Mouse (Mus musculus) liver, embryonic 12.5 days (tissue): ENCODE measurements around the gene Pros1. TPM values are rescaled to one million over a fixed set of nuclear protein-coding genes. Genes with fewer than 3 reads are reported as not detected.

Experiments used
- ATAC-seq: fragments of 200-750 bp; cut with Nextera tagmentation; 2 replicates; pipeline ENCODE4 v1.8.0; 2017; ENCODE audit warnings: moderate number of reproducible peaks, mild to moderate bottlenecking, moderate library complexity
- H3K27ac ChIP-seq: fragments of 300-500 bp; sonication (generic); 2 replicates; pipeline ENCODE4 v1.5.1; 2016; ENCODE audit warnings: mild to moderate bottlenecking
- H3K27me3 ChIP-seq: fragments of 300-500 bp; sonication (generic); replicated peaks from 2 replicates; pipeline ENCODE4 v1.6.1; 2016; ENCODE audit warnings: mild to moderate bottlenecking, moderate library complexity
- H3K36me3 ChIP-seq: fragments of 300-500 bp; sonication (generic); 2 replicates; pipeline ENCODE4 v1.6.1; 2016; ENCODE audit warnings: mild to moderate bottlenecking, moderate library complexity
- H3K4me1 ChIP-seq: fragments of 300-500 bp; sonication (generic); 2 replicates; pipeline ENCODE4 v1.6.1; 2016
- H3K4me2 ChIP-seq: fragments of 300-500 bp; sonication (generic); 2 replicates; pipeline ENCODE4 v1.6.1; 2016; ENCODE audit warnings: mild to moderate bottlenecking, moderate library complexity
- H3K4me3 ChIP-seq: fragments of 300-500 bp; sonication (generic); 2 replicates; pipeline ENCODE4 v1.5.1; 2016; ENCODE audit warnings: mild to moderate bottlenecking, moderate library complexity
- H3K9ac ChIP-seq: fragments of 300-500 bp; sonication (generic); 2 replicates; pipeline ENCODE4 v1.6.1; 2016; ENCODE audit warnings: mild to moderate bottlenecking, moderate library complexity
- H3K9me3 ChIP-seq: fragments of 300-500 bp; sonication (generic); replicated peaks from 2 replicates; pipeline ENCODE4 v1.6.1; 2016; ENCODE audit warnings: mild to moderate bottlenecking, moderate library complexity
- WGBS: fragments of 180-500 bp; shearing (Covaris S2); methylation state at CpG from one replicate; pipeline ENCODE4 v1.1.7; 2016; ENCODE audit not compliant: insufficient replicate concordance; 5-methylcytosine and 5-hydroxymethylcytosine counted together
- polyA plus RNA-seq: library from polyadenylated mRNA; unstranded; fragments of >200 nt; fragmentation: Nextera tagmentation; extraction: Ambion mirVana; gene quantifications from 2 replicates; pipeline ENCODE4 v1.2.1, GENCODE M21; 2016

The Pros1 gene
- polyA plus RNA-seq, 1 experiment from 2014 or later = 19.5 TPM

DNA sequence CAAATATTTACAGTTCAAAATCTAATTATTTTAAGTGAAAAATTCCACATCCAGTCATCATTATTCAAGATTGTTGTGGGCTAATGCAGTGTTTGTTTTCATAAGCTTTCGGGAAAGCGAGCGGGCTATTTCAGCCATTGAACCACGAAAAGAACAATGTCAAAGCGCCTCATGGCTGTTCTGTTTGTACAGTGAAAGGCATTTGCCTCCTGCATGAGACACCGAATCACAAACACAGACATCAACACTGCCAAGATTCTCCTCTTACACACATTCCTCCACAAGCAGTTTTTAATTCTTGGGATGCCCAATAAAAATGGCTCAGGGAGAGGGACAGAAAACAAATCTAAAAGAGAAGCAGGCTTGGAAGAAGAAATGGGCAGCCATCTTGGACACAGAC, 20.0 kb downstream of the Pros1 start:
- ATAC-seq = no peak
- H3K9me3 ChIP-seq = no peaks in the 10 kb centered on the region

GRCm38 (mm10) chr16:62895824-62896223, 41.7 kb downstream of the Pros1 start:
- ATAC-seq = no peak
- Histone ChIP-seq H3K36me3 (no peaks in the 10 kb centered on the region; the same call in 1 of the 2 replicates), H3K9ac (no peak overlapping the region), H3K4me1 (no peaks in the 10 kb centered on the region), H3K4me2 (no peak overlapping the region), H3K4me3 (no peak overlapping the region), H3K27me3 (no peaks in the 10 kb centered on the region), H3K9me3 (no peaks in the 10 kb centered on the region), H3K27ac (no peak overlapping the region)
- 62% methylated on average over 3 of the region's 3 CpGs for WGBS

More for the DNA sequence above, 20.0 kb downstream of the Pros1 start:
- no peak overlapping the region for H3K27ac ChIP-seq
- H3K27me3 ChIP-seq = no peaks in the 10 kb centered on the region
- no peaks in the 10 kb centered on the region for H3K4me1 ChIP-seq
- no peak overlapping the region for H3K4me3 ChIP-seq
- no peak overlapping the region for H3K9ac ChIP-seq
- WGBS = 77% methylated on average over 6 of the region's 6 CpGs
- 0 out of 2 replicates have a peak, but pooled peaks cover 3% of the 10 kb centered on the region for H3K36me3 ChIP-seq
- no peak overlapping the region for H3K4me2 ChIP-seq

- Histone ChIP-seq H3K4me2 (no peak overlapping the region), H3K4me1 (no peaks in the 10 kb centered on the region), H3K4me3 (no peak overlapping the region), H3K27me3 (no peaks in the 10 kb centered on the region), H3K36me3 (no peaks in the 10 kb centered on the region), H3K27ac (no peak overlapping the region), H3K9me3 (no peaks in the 10 kb centered on the region), H3K9ac (no peak overlapping the region)
- ATAC-seq = no peak
- WGBS = 82% methylated on average over 1 of the region's 1 CpGs
Observed at GRCm38 (mm10) chr16:62911364-62911763, 57.3 kb downstream of the Pros1 start.

DNA sequence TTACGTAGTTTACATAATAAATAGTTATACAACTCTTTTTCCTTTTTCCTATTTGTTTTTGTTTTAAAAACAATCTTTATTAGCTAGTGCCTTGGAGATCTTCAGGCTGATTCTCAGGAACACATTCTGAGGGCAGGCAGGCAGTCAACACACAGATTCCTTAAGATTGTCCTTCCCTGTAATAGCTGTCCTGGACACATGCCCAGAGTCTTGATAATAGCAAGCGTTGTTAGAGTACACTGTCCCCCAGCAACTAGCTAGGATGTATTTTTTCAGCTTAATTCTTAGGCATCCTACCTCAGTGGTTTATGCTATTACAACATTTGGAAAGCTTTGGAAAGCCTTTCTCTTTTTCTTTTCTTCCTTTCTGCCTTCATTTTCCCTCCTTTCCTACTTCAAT, 58.1 kb downstream of the Pros1 start:
- no peaks in the 10 kb centered on the region for H3K27me3 ChIP-seq
- no peaks in the 10 kb centered on the region for H3K4me1 ChIP-seq
- no peak overlapping the region for H3K27ac ChIP-seq
- whole genome bisulfite sequencing = 70% methylated on average over 2 of the region's 2 CpGs
- no peak overlapping the region for H3K4me2 ChIP-seq
- no peak overlapping the region for H3K9ac ChIP-seq
- no peaks in the 10 kb centered on the region for H3K9me3 ChIP-seq
- no peak for ATAC-seq
- no peaks in the 10 kb centered on the region for H3K36me3 ChIP-seq
- no peak overlapping the region for H3K4me3 ChIP-seq

- no peak overlapping the region for H3K4me3 ChIP-seq
- H3K4me2 ChIP-seq = no peak overlapping the region
- no peaks in the 10 kb centered on the region for H3K9me3 ChIP-seq
- no peak overlapping the region for H3K27ac ChIP-seq
- 62% methylated on average over 5 of the region's 5 CpGs for WGBS
- no peak overlapping the region for H3K9ac ChIP-seq
- H3K4me1 ChIP-seq = no peaks in the 10 kb centered on the region
- no peaks in the 10 kb centered on the region for H3K36me3 ChIP-seq
- no peak for ATAC-seq
- H3K27me3 ChIP-seq = no peaks in the 10 kb centered on the region
Observed at GRCm38 (mm10) chr16:62915530-62915929, 61.4 kb downstream of the Pros1 start.

GRCm38 (mm10) chr16:62922245-62922644, 68.1 kb downstream of the Pros1 start:
- Histone ChIP-seq H3K9me3 (no peaks in the 10 kb centered on the region), H3K4me3 (no peak overlapping the region), H3K36me3 (no peaks in the 10 kb centered on the region), H3K27ac (no peak overlapping the region), H3K4me2 (no peak overlapping the region), H3K9ac (no peak overlapping the region), H3K4me1 (no peaks in the 10 kb centered on the region), H3K27me3 (no peaks in the 10 kb centered on the region)
- WGBS = 70% methylated on average over 8 of the region's 8 CpGs
- peak; percentile 68 for ATAC-seq

GRCm38 (mm10) chr16:62931341-62931740, 77.2 kb downstream of the Pros1 start:
- H3K4me1 ChIP-seq = no peaks in the 10 kb centered on the region
- H3K9me3 ChIP-seq = no peaks in the 10 kb centered on the region
- H3K9ac ChIP-seq = no peak overlapping the region
- H3K36me3 ChIP-seq = no peaks in the 10 kb centered on the region
- H3K4me3 ChIP-seq = no peak overlapping the region
- no peak overlapping the region; the same call in 1 of the 2 replicates for H3K27ac ChIP-seq
- H3K4me2 ChIP-seq = no peak overlapping the region
- ATAC-seq = peak; percentile 73
- H3K27me3 ChIP-seq = no peaks in the 10 kb centered on the region
- 60% methylated on average over 6 of the region's 6 CpGs for WGBS

DNA sequence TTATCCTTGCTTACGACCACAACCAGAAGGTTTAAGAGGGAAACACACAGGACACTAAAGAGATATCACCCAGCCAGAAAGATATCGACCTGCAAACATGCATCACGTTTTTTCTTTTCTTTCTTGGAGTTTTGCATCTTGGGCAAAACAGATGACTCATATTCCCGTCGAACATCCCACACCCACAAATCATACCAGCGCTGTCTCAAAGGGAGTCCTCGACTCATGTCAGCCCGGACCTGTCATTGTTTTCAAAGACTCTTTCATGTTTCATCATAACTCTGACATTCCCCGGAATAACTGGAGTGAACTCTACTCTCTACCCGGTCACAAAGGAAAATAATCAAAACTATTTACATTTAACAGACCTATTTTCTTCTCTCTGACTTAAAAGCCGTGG, 82.2 kb downstream of the Pros1 start:
- WGBS = 66% methylated on average over 11 of the region's 11 CpGs
- no peaks in the 10 kb centered on the region for H3K36me3 ChIP-seq
- no peak for ATAC-seq
- H3K4me1 ChIP-seq = no peaks in the 10 kb centered on the region
- H3K9ac ChIP-seq = no peak overlapping the region
- H3K27ac ChIP-seq = no peak overlapping the region
- H3K9me3 ChIP-seq = no peaks in the 10 kb centered on the region
- H3K4me3 ChIP-seq = no peak overlapping the region
- H3K4me2 ChIP-seq = no peak overlapping the region
- H3K27me3 ChIP-seq = no peaks in the 10 kb centered on the region

DNA sequence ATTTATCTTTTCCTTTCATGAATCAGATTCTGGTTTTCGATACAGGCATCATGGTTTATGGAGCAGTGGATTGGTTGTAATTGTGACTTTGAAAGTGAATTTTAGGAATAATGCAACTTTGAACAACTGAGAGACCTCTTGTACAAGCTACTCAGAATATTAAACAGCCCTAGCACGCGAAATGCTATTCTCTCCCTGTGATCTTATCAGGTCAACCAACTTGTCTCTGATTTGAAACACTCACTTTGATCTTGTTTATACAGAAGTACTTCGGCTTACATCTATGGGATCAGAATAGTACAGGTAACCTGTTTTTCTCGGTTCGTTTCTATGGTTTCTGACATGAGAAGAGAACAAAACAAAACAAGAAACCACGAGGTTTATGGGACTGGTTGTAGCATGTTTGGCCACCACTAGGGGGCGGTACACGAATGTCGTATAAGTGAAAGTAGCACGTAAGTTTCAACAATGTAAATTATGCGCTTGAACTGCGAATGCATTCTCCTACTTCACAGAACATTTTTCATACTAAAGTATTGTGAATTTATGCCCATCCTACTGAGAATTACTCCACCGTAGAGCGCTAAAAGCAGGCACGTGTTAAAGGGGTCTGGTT, 86.4 kb downstream of the Pros1 start:
- ATAC-seq = no peak
- H3K27me3 ChIP-seq = no peaks in the 10 kb centered on the region
- no peak overlapping the region for H3K9ac ChIP-seq
- WGBS = 21% methylated on average over 16 of the region's 16 CpGs
- no peaks in the 10 kb centered on the region for H3K9me3 ChIP-seq
- H3K4me1 ChIP-seq = no peaks in the 10 kb centered on the region
- H3K4me3 ChIP-seq = peak overlapping the region; percentile 35
- no peaks in the 10 kb centered on the region for H3K36me3 ChIP-seq
- H3K4me2 ChIP-seq = peak overlapping the region; percentile 56
- H3K27ac ChIP-seq = no peak overlapping the region

- WGBS = 64% methylated on average over 10 of the region's 10 CpGs
- no peak overlapping the region for H3K4me3 ChIP-seq
- ATAC-seq = no peak
- no peaks in the 10 kb centered on the region for H3K27me3 ChIP-seq
- H3K36me3 ChIP-seq = no peaks in the 10 kb centered on the region
- no peak overlapping the region for H3K9ac ChIP-seq
- no peaks in the 10 kb centered on the region for H3K9me3 ChIP-seq
- H3K4me2 ChIP-seq = no peak overlapping the region
- no peak overlapping the region for H3K27ac ChIP-seq
- H3K4me1 ChIP-seq = no peaks in the 10 kb centered on the region
Observed at GRCm38 (mm10) chr16:62941763-62942162, 87.7 kb downstream of the Pros1 start.

GRCm38 (mm10) chr16:62942418-62943410, 88.6 kb downstream of the Pros1 start:
- Histone ChIP-seq H3K4me1 (no peaks in the 10 kb centered on the region), H3K36me3 (no peaks in the 10 kb centered on the region), H3K9ac (no peak overlapping the region), H3K27me3 (no peaks in the 10 kb centered on the region), H3K27ac (no peak overlapping the region), H3K4me3 (no peak overlapping the region), H3K4me2 (no peak overlapping the region), H3K9me3 (no peaks in the 10 kb centered on the region)
- ATAC-seq = no peak
- WGBS = 68% methylated on average over 16 of the region's 16 CpGs

DNA sequence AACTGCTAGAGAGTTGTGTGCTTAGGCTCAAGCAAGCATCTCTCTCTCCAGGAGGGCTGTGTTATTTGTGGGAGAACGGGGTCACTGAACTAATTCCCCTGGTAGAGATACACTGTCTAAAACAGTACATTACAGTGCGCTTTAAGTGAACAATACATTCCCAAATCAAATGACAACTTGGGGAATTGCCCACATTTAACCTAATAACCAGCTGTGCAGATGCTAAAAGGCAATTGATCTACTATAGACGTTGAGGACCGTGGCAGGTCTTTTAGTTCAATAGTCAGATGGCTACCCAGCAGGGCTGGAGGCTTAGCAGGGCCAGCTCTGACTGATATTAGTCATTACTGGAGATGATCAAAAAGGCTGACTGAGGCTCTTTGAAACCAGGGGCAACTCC, 104.4 kb downstream of the Pros1 start:
- Histone ChIP-seq H3K27ac (no peak overlapping the region), H3K9me3 (no peaks in the 10 kb centered on the region), H3K4me3 (no peak overlapping the region), H3K4me2 (no peak overlapping the region), H3K36me3 (no peaks in the 10 kb centered on the region), H3K4me1 (no peaks in the 10 kb centered on the region), H3K9ac (no peak overlapping the region), H3K27me3 (no peaks in the 10 kb centered on the region)
- 70% methylated on average over 4 of the region's 4 CpGs for WGBS
- ATAC-seq = no peak
